Comparison of ENCODE assay signal across 18 mouse cellular contexts in the genomic region with DNA sequence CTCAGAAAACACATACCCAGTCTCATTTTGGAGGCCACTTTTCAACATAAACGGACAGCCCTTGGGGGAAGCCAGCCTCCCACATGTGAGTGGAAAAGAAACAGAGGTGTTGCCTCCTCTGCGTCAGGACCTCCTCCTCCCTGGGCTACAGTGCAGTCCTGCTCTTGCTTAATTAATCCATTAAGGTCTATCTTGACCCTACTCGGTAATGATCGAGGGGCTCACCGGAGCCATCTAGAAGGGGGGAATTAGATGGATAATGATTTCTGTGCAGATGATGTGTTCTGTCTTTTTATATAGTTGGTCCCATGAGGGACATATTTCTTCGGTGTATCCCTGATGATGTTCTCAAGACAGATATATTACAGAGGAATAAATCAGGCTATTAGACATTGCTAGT.
DNase-seq lines count a peak whose midpoint lies in the region; ATAC-seq lines count a peak whose summit lies in the region.
"Had no signal": no experiment of that assay in that cellular context is flagged by ENCODE, and none has a peak within 500 bp of the region (broad histone marks: within the 10 kb centered on the region; RNA-seq: fewer than 3 reads in every experiment).

No protein-coding gene starts in this region.

- peak; percentile 73; the same call in 1 of the 2 replicates for ATAC-seq in neural tube, embryonic 12.5 days (ENCODE audit: low FRiP score, low read depth)
- peak; percentile 84 for ATAC-seq in neural tube, embryonic 13.5 days (ENCODE audit: low read depth)
- 0 out of 2 replicates have a peak, but pooled peaks have one; percentile 17 for ATAC-seq in neural tube, embryonic 15.5 days (ENCODE audit: low FRiP score)
- ATAC-seq: forebrain, embryonic 14.5 days; forebrain, embryonic 16.5 days had no signal

- no peak for DNase-seq in neural tube, embryonic 10.5 days (ENCODE audit: extremely low spot score, low spot score)
- DNase-seq in frontal cortex, postnatal 14 days (ENCODE audit: low spot score in 2 of 2) = no peak
- DNase-seq in thymus, adult 18-20 months = no peak
- DNase-seq: adrenal gland, adult 2 months; adrenal gland, postnatal 10 days; adrenal gland, postnatal 25 days; cerebellum, adult 11-12 months; cerebellum, adult 2 months; cerebellum, adult 9-10 months; cerebellum, postnatal 10 days; cerebellum, postnatal 25 days had no signal

- peaks cover 8% of the 10 kb centered on the region for H3K4me1 ChIP-seq in neural tube, embryonic 12.5 days
- H3K4me1 ChIP-seq in neural tube, embryonic 13.5 days (replicated peaks) = peaks cover 29% of the 10 kb centered on the region
- H3K4me1 ChIP-seq in neural tube, embryonic 15.5 days = peaks cover 9% of the 10 kb centered on the region; the same call in 1 of the 2 replicates
- H3K4me1 ChIP-seq: embryonic facial prominence, embryonic 10.5 days; embryonic facial prominence, embryonic 12.5 days had no signal

- H3K4me2 ChIP-seq in neural tube, embryonic 12.5 days (replicated peaks) = no peak overlapping the region
- H3K4me2 ChIP-seq in neural tube, embryonic 13.5 days = no peak overlapping the region
- no peak overlapping the region for H3K4me2 ChIP-seq in neural tube, embryonic 15.5 days
- H3K4me2 ChIP-seq: embryonic facial prominence, embryonic 12.5 days had no signal

- no peaks in the 10 kb centered on the region for H3K27me3 ChIP-seq in neural tube, embryonic 12.5 days (replicated peaks)
- no peaks in the 10 kb centered on the region for H3K27me3 ChIP-seq in neural tube, embryonic 13.5 days
- no peaks in the 10 kb centered on the region for H3K27me3 ChIP-seq in neural tube, embryonic 15.5 days (replicated peaks)
- H3K27me3 ChIP-seq: embryonic facial prominence, embryonic 12.5 days had no signal

- 63% methylated on average over 6 of the region's 6 CpGs for WGBS in neural tube, embryonic 12.5 days
- 40% methylated on average over 6 of the region's 6 CpGs for WGBS in neural tube, embryonic 13.5 days
- WGBS in neural tube, embryonic 15.5 days = 28% methylated on average over 6 of the region's 6 CpGs

- H3K9ac ChIP-seq in neural tube, embryonic 12.5 days = no peak overlapping the region
- H3K9ac ChIP-seq in neural tube, embryonic 13.5 days = no peak overlapping the region
- no peak overlapping the region for H3K9ac ChIP-seq in neural tube, embryonic 15.5 days (replicated peaks)
- H3K9ac ChIP-seq: embryonic facial prominence, embryonic 12.5 days had no signal

- no peak overlapping the region for H3K27ac ChIP-seq in neural tube, embryonic 12.5 days
- no peak overlapping the region; the same call in 1 of the 2 replicates for H3K27ac ChIP-seq in neural tube, embryonic 13.5 days (replicated peaks)
- no peak overlapping the region for H3K27ac ChIP-seq in neural tube, embryonic 15.5 days (replicated peaks)
- H3K27ac ChIP-seq: embryonic facial prominence, embryonic 10.5 days; embryonic facial prominence, embryonic 12.5 days had no signal

- no peak overlapping the region for H3K4me3 ChIP-seq in neural tube, embryonic 12.5 days
- H3K4me3 ChIP-seq in neural tube, embryonic 13.5 days = no peak overlapping the region
- no peak overlapping the region for H3K4me3 ChIP-seq in neural tube, embryonic 15.5 days (replicated peaks)
- H3K4me3 ChIP-seq: embryonic facial prominence, embryonic 10.5 days; embryonic facial prominence, embryonic 12.5 days had no signal

- H3K36me3 ChIP-seq in neural tube, embryonic 12.5 days = no peaks in the 10 kb centered on the region
- no peaks in the 10 kb centered on the region for H3K36me3 ChIP-seq in neural tube, embryonic 13.5 days
- H3K36me3 ChIP-seq in neural tube, embryonic 15.5 days = no peaks in the 10 kb centered on the region
- H3K36me3 ChIP-seq: embryonic facial prominence, embryonic 10.5 days; embryonic facial prominence, embryonic 12.5 days had no signal

- H3K9me3 ChIP-seq in neural tube, embryonic 12.5 days = no peaks in the 10 kb centered on the region
- H3K9me3 ChIP-seq in neural tube, embryonic 13.5 days = no peaks in the 10 kb centered on the region
- H3K9me3 ChIP-seq in neural tube, embryonic 15.5 days (replicated peaks) = no peaks in the 10 kb centered on the region
- H3K9me3 ChIP-seq: embryonic facial prominence, embryonic 10.5 days; embryonic facial prominence, embryonic 12.5 days had no signal

Comparison
In these comparisons a context has a peak if more than half of its experiments do, and no peak if none do; other contexts are left out.
1. ATAC-seq: peak in every context shown above with its lines; median percentile 84 in neural tube, embryonic 13.5 days; 73 in neural tube, embryonic 12.5 days; 17 in neural tube, embryonic 15.5 days.